Mouse (Mus musculus): ENCODE data around the gene Prpf8. TPM values are rescaled to one million over a fixed set of nuclear protein-coding genes. Genes with fewer than 3 reads are reported as not detected.

The Prpf8 gene
- 15.8 and 16.0 TPM in 2 replicates for polyA plus RNA-seq (2015; fragmentation: Nextera tagmentation; extraction: Ambion mirVana)

GRCm38 (mm10) chr11:75486601-75487285, at the start of gene Prpf8:
Gene Prpf8 (plus strand): TSS chr11:75486816.
- ATAC-seq (ENCODE audit: low FRiP score, low TSS enrichment) (peak; percentile 100), DNase-seq (ENCODE audit: low spot score) (peak; percentile 97)
- H3K9me3 ChIP-seq (ENCODE audit: control insufficient read depth, low read length), result no peaks in the 10 kb centered on the region
- H3K9ac ChIP-seq (ENCODE audit: low read length), result peak within 1 kb of the TSS; percentile 98
- H3K4me3 ChIP-seq (ENCODE audit: low read depth, low read length), result peak within 1 kb of the TSS; percentile 98
- H3K27ac ChIP-seq (replicated peaks), result peak within 1 kb of the TSS; percentile 84
- peak within 1 kb of the TSS; percentile 85 for H3K4me2 ChIP-seq (replicated peaks; ENCODE audit: low read depth)
- under 1% methylated on average over 52 of the region's 52 CpGs for WGBS
- TF ChIP-seq EP300 (optimal IDR thresholded peaks at IDR 0.05) (no peak), CTCF (IDR thresholded peaks at IDR 0.05; ENCODE audit: low read depth) (no peak)
- H3K27me3 ChIP-seq (ENCODE audit: control insufficient read depth, insufficient read depth, low read length), result no peaks in the 10 kb centered on the region
- H3K4me1 ChIP-seq (replicated peaks; ENCODE audit: control insufficient read depth, insufficient read depth), result peaks cover 6% of the 10 kb centered on the region
- H3K36me3 ChIP-seq (ENCODE audit: control insufficient read depth, insufficient read depth, low read length), result peaks cover 24% of the 10 kb centered on the region

- DNase-seq (ENCODE audit: low spot score), result no peak
- Histone ChIP-seq H3K27ac (replicated peaks) (no peak overlapping the region), H3K9ac (ENCODE audit: low read length) (no peak overlapping the region), H3K36me3 (ENCODE audit: control insufficient read depth, insufficient read depth, low read length) (peaks cover 6% of the 10 kb centered on the region; the same call in 1 of the 2 replicates), H3K27me3 (ENCODE audit: control insufficient read depth, insufficient read depth, low read length) (no peaks in the 10 kb centered on the region), H3K4me2 (replicated peaks; ENCODE audit: low read depth) (no peak overlapping the region), H3K4me3 (ENCODE audit: low read depth, low read length) (no peak overlapping the region), H3K4me1 (replicated peaks; ENCODE audit: control insufficient read depth, insufficient read depth) (no peaks in the 10 kb centered on the region), H3K9me3 (ENCODE audit: control insufficient read depth, low read length) (no peaks in the 10 kb centered on the region)
- 68% methylated on average over 13 of the region's 13 CpGs for WGBS
- TF ChIP-seq EP300 (optimal IDR thresholded peaks at IDR 0.05), result no peak
- TF ChIP-seq CTCF (IDR thresholded peaks at IDR 0.05; ENCODE audit: low read depth), result no peak
- no peak for ATAC-seq (ENCODE audit: low FRiP score, low TSS enrichment)
These were observed 48.4 kb upstream of the Prpf8 start for GRCm38 (mm10) chr11:75438194-75438593.

GRCm38 (mm10) chr11:75438804-75439203, 47.8 kb upstream of the Prpf8 start:
- TF ChIP-seq EP300 (optimal IDR thresholded peaks at IDR 0.05) (no peak), CTCF (IDR thresholded peaks at IDR 0.05; ENCODE audit: low read depth) (no peak)
- Histone ChIP-seq H3K4me1 (replicated peaks; ENCODE audit: control insufficient read depth, insufficient read depth) (no peaks in the 10 kb centered on the region), H3K27me3 (ENCODE audit: control insufficient read depth, insufficient read depth, low read length) (no peaks in the 10 kb centered on the region), H3K36me3 (ENCODE audit: control insufficient read depth, insufficient read depth, low read length) (peaks cover 6% of the 10 kb centered on the region; the same call in 1 of the 2 replicates), H3K4me2 (replicated peaks; ENCODE audit: low read depth) (no peak overlapping the region), H3K27ac (replicated peaks) (peak overlapping the region; percentile 24; the same call in 1 of the 2 replicates), H3K9me3 (ENCODE audit: control insufficient read depth, low read length) (no peaks in the 10 kb centered on the region), H3K4me3 (ENCODE audit: low read depth, low read length) (no peak overlapping the region), H3K9ac (ENCODE audit: low read length) (0 out of 2 replicates have a peak overlapping the region, but pooled peaks have one; percentile 27)
- 73% methylated on average over 3 of the region's 3 CpGs for WGBS
- ATAC-seq (ENCODE audit: low FRiP score, low TSS enrichment) (no peak), DNase-seq (ENCODE audit: low spot score) (peak; percentile 32)

- no peaks in the 10 kb centered on the region for H3K4me1 ChIP-seq (replicated peaks; ENCODE audit: control insufficient read depth, insufficient read depth)
- H3K27me3 ChIP-seq (ENCODE audit: control insufficient read depth, insufficient read depth, low read length), result no peaks in the 10 kb centered on the region
- no peak within 1 kb of the TSS for H3K4me2 ChIP-seq (replicated peaks; ENCODE audit: low read depth)
- no peak within 1 kb of the TSS for H3K4me3 ChIP-seq (ENCODE audit: low read depth, low read length)
- WGBS, result 52% methylated on average over 6 of the region's 6 CpGs
- 0 out of 2 replicates have a peak within 1 kb of the TSS, but pooled peaks have one; percentile 27 for H3K9ac ChIP-seq (ENCODE audit: low read length)
- TF ChIP-seq EP300 (optimal IDR thresholded peaks at IDR 0.05) (no peak), CTCF (IDR thresholded peaks at IDR 0.05; ENCODE audit: low read depth) (no peak)
- ATAC-seq (ENCODE audit: low FRiP score, low TSS enrichment), result peak; percentile 26; the same call in 1 of the 2 replicates
- H3K9me3 ChIP-seq (ENCODE audit: control insufficient read depth, low read length), result no peaks in the 10 kb centered on the region
- H3K27ac ChIP-seq (replicated peaks), result peak within 1 kb of the TSS; percentile 24; the same call in 1 of the 2 replicates
- peak; percentile 49 for DNase-seq (ENCODE audit: low spot score)
- H3K36me3 ChIP-seq (ENCODE audit: control insufficient read depth, insufficient read depth, low read length), result peaks cover 6% of the 10 kb centered on the region; the same call in 1 of the 2 replicates
These were observed 47.3 kb upstream of the Prpf8 start, which contains the start of gene Serpinf2 for GRCm38 (mm10) chr11:75439363-75439762. Gene Serpinf2 (minus strand): TSS chr11:75439591.

- no peak overlapping the region for H3K9ac ChIP-seq (ENCODE audit: low read length)
- peaks cover 9% of the 10 kb centered on the region; the same call in 1 of the 2 replicates for H3K36me3 ChIP-seq (ENCODE audit: control insufficient read depth, insufficient read depth, low read length)
- no peak overlapping the region for H3K27ac ChIP-seq (replicated peaks)
- no peaks in the 10 kb centered on the region for H3K27me3 ChIP-seq (ENCODE audit: control insufficient read depth, insufficient read depth, low read length)
- ATAC-seq (ENCODE audit: low FRiP score, low TSS enrichment) (no peak), DNase-seq (ENCODE audit: low spot score) (no peak)
- H3K4me2 ChIP-seq (replicated peaks; ENCODE audit: low read depth), result no peak overlapping the region
- H3K4me3 ChIP-seq (ENCODE audit: low read depth, low read length), result no peak overlapping the region
- H3K4me1 ChIP-seq (replicated peaks; ENCODE audit: control insufficient read depth, insufficient read depth), result no peaks in the 10 kb centered on the region
- H3K9me3 ChIP-seq (ENCODE audit: control insufficient read depth, low read length), result no peaks in the 10 kb centered on the region
- TF ChIP-seq CTCF (IDR thresholded peaks at IDR 0.05; ENCODE audit: low read depth), result no peak
- TF ChIP-seq EP300 (optimal IDR thresholded peaks at IDR 0.05), result no peak
- 91% methylated on average over 3 of the region's 3 CpGs for WGBS
These were observed 46.7 kb upstream of the Prpf8 start for GRCm38 (mm10) chr11:75439951-75440350.

- no peak overlapping the region for H3K27ac ChIP-seq (replicated peaks)
- ATAC-seq (ENCODE audit: low FRiP score, low TSS enrichment) (no peak), DNase-seq (ENCODE audit: low spot score) (no peak)
- no peak overlapping the region for H3K4me2 ChIP-seq (replicated peaks; ENCODE audit: low read depth)
- H3K4me3 ChIP-seq (ENCODE audit: low read depth, low read length), result no peak overlapping the region
- no peak overlapping the region for H3K9ac ChIP-seq (ENCODE audit: low read length)
- H3K9me3 ChIP-seq (ENCODE audit: control insufficient read depth, low read length), result no peaks in the 10 kb centered on the region
- no peak for TF ChIP-seq CTCF (IDR thresholded peaks at IDR 0.05; ENCODE audit: low read depth)
- TF ChIP-seq EP300 (optimal IDR thresholded peaks at IDR 0.05), result no peak
- no peaks in the 10 kb centered on the region for H3K27me3 ChIP-seq (ENCODE audit: control insufficient read depth, insufficient read depth, low read length)
- no peaks in the 10 kb centered on the region for H3K4me1 ChIP-seq (replicated peaks; ENCODE audit: control insufficient read depth, insufficient read depth)
- 87% methylated on average over 7 of the region's 7 CpGs for WGBS
- H3K36me3 ChIP-seq (ENCODE audit: control insufficient read depth, insufficient read depth, low read length), result peaks cover 13% of the 10 kb centered on the region; the same call in 1 of the 2 replicates
These were observed 45.6 kb upstream of the Prpf8 start for GRCm38 (mm10) chr11:75441034-75441433.
